Mouse (Mus musculus) CH12.LX (cell line): ENCODE results near the gene Dapk2. TPM values are rescaled to one million over a fixed set of nuclear protein-coding genes. Genes with fewer than 3 reads are reported as not detected.
A peak's percentile ranks its signal among the peaks of the same experiment; 100 is the strongest.

ENCODE experiments used
- DNase-seq: peaks from one replicate; pipeline ENCODE4 v3.0.0-alpha.2; 2013; ENCODE audit errors: extremely low read depth
- H3K27ac ChIP-seq: 2 replicates; pipeline ENCODE4 v1.5.1; 2012; ENCODE audit warnings: low read depth, mild to moderate bottlenecking, control low read depth, moderate library complexity; ENCODE audit not compliant: insufficient read depth
- H3K27me3 ChIP-seq: replicated peaks from 2 replicates; pipeline ENCODE3; 2012; ENCODE audit warnings: inconsistent platforms
- H3K36me3 ChIP-seq, 2 experiments: replicated peaks in 1 of 2; 2 replicates each; pipeline versions ENCODE3 to v1.6.1; 2012; ENCODE audit warnings: inconsistent platforms in 1 of 2, low read length in 1 of 2, mild to moderate bottlenecking in 1 of 2, mixed read lengths in 1 of 2, moderate library complexity in 1 of 2; ENCODE audit not compliant: control insufficient read depth in 1 of 2, insufficient read depth in 1 of 2
- H3K4me1 ChIP-seq, 2 experiments: 2 replicates each; pipeline ENCODE4 v1.6.1; 2012; ENCODE audit warnings: inconsistent platforms in 1 of 2, moderate library complexity in 1 of 2; ENCODE audit not compliant: insufficient read depth in 2 of 2, control insufficient read depth in 1 of 2
- H3K4me2 ChIP-seq: 2 replicates; pipeline ENCODE4 v1.6.1; 2012; ENCODE audit warnings: low read depth, mild to moderate bottlenecking, control low read depth; ENCODE audit not compliant: poor library complexity, insufficient read depth, severe bottlenecking
- H3K4me3 ChIP-seq, 3 experiments: fragments of 150-350 bp in 1 of 3; sonication (generic) in 1 of 3; replicated peaks in 1 of 3; 2 replicates each; pipeline versions ENCODE3 to v1.5.1; 2011 to 2012; ENCODE audit warnings: low read depth in 2 of 3, low read length in 2 of 3, mild to moderate bottlenecking in 2 of 3, moderate library complexity in 2 of 3, control low read depth in 1 of 3, improper control_type of control experiment in 1 of 3, inconsistent platforms in 1 of 3, mixed read lengths in 1 of 3; ENCODE audit not compliant: poor library complexity in 1 of 3
- H3K79me2 ChIP-seq: replicated peaks from 2 replicates; pipeline ENCODE4 v1.6.1; 2012; ENCODE audit warnings: mild to moderate bottlenecking, moderate library complexity; ENCODE audit not compliant: control insufficient read depth, poor library complexity, insufficient read depth, severe bottlenecking; ENCODE audit errors: extremely low read depth
- H3K9ac ChIP-seq: 2 replicates; pipeline ENCODE4 v1.6.1; 2012; ENCODE audit warnings: low read depth, mild to moderate bottlenecking, control low read depth, moderate library complexity; ENCODE audit not compliant: insufficient read depth
- H3K9me3 ChIP-seq: replicated peaks from 2 replicates; pipeline ENCODE3; 2012; ENCODE audit warnings: low read length, inconsistent platforms, mixed read lengths
- BHLHE40 ChIP-seq: IDR thresholded peaks from 2 replicates; pipeline ENCODE4 v1.6.1; 2011; ENCODE audit warnings: mild to moderate bottlenecking, low read depth, low read length, improper control_type of control experiment
- CHD1 ChIP-seq: IDR thresholded peaks from 2 replicates; pipeline ENCODE4 v1.6.1; 2012; ENCODE audit warnings: low read depth, low read length, improper control_type of control experiment, inconsistent platforms
- ELF1 ChIP-seq: IDR thresholded peaks from 2 replicates; pipeline ENCODE4 v1.6.1; 2014; ENCODE audit warnings: low read depth, mild to moderate bottlenecking, inconsistent platforms, low read length, improper control_type of control experiment
- EP300 ChIP-seq: IDR thresholded peaks from 2 replicates; pipeline ENCODE4 v1.6.1; 2011; ENCODE audit warnings: low read length, improper control_type of control experiment
- GABPA ChIP-seq: IDR thresholded peaks from 2 replicates; pipeline ENCODE4 v1.6.1; 2012; ENCODE audit warnings: low read depth, low read length, improper control_type of control experiment, inconsistent platforms; ENCODE audit not compliant: insufficient replicate concordance
- HCFC1 ChIP-seq: IDR thresholded peaks from 2 replicates; pipeline ENCODE4 v1.6.1; 2012; ENCODE audit warnings: low read depth, mild to moderate bottlenecking, inconsistent platforms, low read length, improper control_type of control experiment
- IRF4 ChIP-seq: IDR thresholded peaks from 2 replicates; pipeline ENCODE4 v1.6.1; 2014; ENCODE audit warnings: low read depth, mild to moderate bottlenecking, inconsistent platforms, low read length, improper control_type of control experiment
- JUND ChIP-seq: conservative IDR thresholded peaks from 2 replicates; pipeline ENCODE4 v1.6.1; 2011; ENCODE audit warnings: low read depth, low read length, improper control_type of control experiment
- MAFK ChIP-seq: IDR thresholded peaks from 2 replicates; pipeline ENCODE4 v1.6.1; 2011; ENCODE audit warnings: low read length, improper control_type of control experiment; ENCODE audit not compliant: insufficient replicate concordance
- MAX ChIP-seq: IDR thresholded peaks from 2 replicates; pipeline ENCODE4 v1.6.1; 2011; ENCODE audit warnings: low read length, improper control_type of control experiment
- MAZ ChIP-seq: IDR thresholded peaks from 2 replicates; pipeline ENCODE4 v1.6.1; 2012; ENCODE audit warnings: low read depth, mild to moderate bottlenecking, inconsistent platforms, low read length, improper control_type of control experiment, moderate library complexity
- MEF2A ChIP-seq: IDR thresholded peaks from 2 replicates; pipeline ENCODE4 v1.6.1; 2014; ENCODE audit warnings: low read depth, mild to moderate bottlenecking, inconsistent platforms, low read length, improper control_type of control experiment, borderline replicate concordance
- MYC ChIP-seq: IDR thresholded peaks from 2 replicates; pipeline ENCODE4 v1.6.1; 2011; ENCODE audit warnings: low read depth, mild to moderate bottlenecking, improper control_type of control experiment, low read length
- NELFE ChIP-seq: IDR thresholded peaks from 2 replicates; pipeline ENCODE4 v1.6.1; 2011; ENCODE audit warnings: low read depth, low read length, improper control_type of control experiment
- PAX5 ChIP-seq: IDR thresholded peaks from 2 replicates; pipeline ENCODE4 v1.6.1; 2012; ENCODE audit warnings: low read length, inconsistent platforms, mixed read lengths
- POLR2A ChIP-seq: IDR thresholded peaks from 2 replicates; pipeline ENCODE4 v1.6.1; 2011; ENCODE audit warnings: low read depth, mild to moderate bottlenecking, improper control_type of control experiment, low read length
- POLR2AphosphoS2 ChIP-seq: IDR thresholded peaks from 2 replicates; pipeline ENCODE4 v1.6.1; 2011; ENCODE audit warnings: low read depth, low read length, improper control_type of control experiment
- RAD21 ChIP-seq: IDR thresholded peaks from 2 replicates; pipeline ENCODE4 v1.6.1; 2011; ENCODE audit warnings: low read depth, mild to moderate bottlenecking, low read length, improper control_type of control experiment, moderate library complexity
- RCOR1 ChIP-seq: conservative IDR thresholded peaks from 2 replicates; pipeline ENCODE4 v1.6.1; 2012; ENCODE audit warnings: low read depth, mild to moderate bottlenecking, inconsistent platforms, low read length, improper control_type of control experiment
- TCF12 ChIP-seq: IDR thresholded peaks from 2 replicates; pipeline ENCODE4 v1.6.1; 2014; ENCODE audit warnings: low read depth, mild to moderate bottlenecking, inconsistent platforms, low read length, improper control_type of control experiment
- UBTF ChIP-seq: IDR thresholded peaks from 2 replicates; pipeline ENCODE4 v1.6.1; 2012; ENCODE audit warnings: low read depth, mild to moderate bottlenecking, inconsistent platforms, low read length, improper control_type of control experiment, moderate library complexity
- USF2 ChIP-seq: conservative IDR thresholded peaks from 2 replicates; pipeline ENCODE4 v1.6.1; 2011; ENCODE audit warnings: low read depth, low read length, improper control_type of control experiment
- ZC3H11A ChIP-seq: IDR thresholded peaks from 2 replicates; pipeline ENCODE4 v1.6.1; 2012; ENCODE audit warnings: low read depth, mild to moderate bottlenecking, inconsistent platforms, low read length, improper control_type of control experiment
- ZMIZ1 ChIP-seq: IDR thresholded peaks from 2 replicates; pipeline ENCODE4 v1.6.1; 2012; ENCODE audit warnings: low read depth, mild to moderate bottlenecking, inconsistent platforms, low read length, improper control_type of control experiment
- dilution Hi-C: fragments of 300-500 bp; cut with MboI; formaldehyde crosslinking; loops from 2 replicates; pipeline ENCODE4 v1.14.3; 2020; ENCODE audit warnings: low sequenced_read_pairs; ENCODE audit not compliant: extremely low pct_unique_long_range_greater_than_20kb, extremely low pct_ligation_motif_present
- in situ Hi-C: fragments of 300-500 bp; cut with MboI; formaldehyde crosslinking; loops from 3 replicates; pipeline ENCODE4 v1.14.3; 2019; ENCODE audit warnings: low sequenced_read_pairs, low pct_ligation_motif_present, low pct_unique_long_range_greater_than_20kb, mixed read lengths
- polyA plus RNA-seq: library from polyadenylated mRNA; unstranded; fragments of >175 nt; gene quantifications from 2 replicates; pipeline ENCODE4 v1.2.1, GENCODE M21; 2012; ENCODE audit warnings: low read depth; ENCODE audit not compliant: insufficient read length
- total RNA-seq, 2 experiments: library from RNA; depleted of rRNA; stranded (reverse); fragments of 300-350 nt in 1 of 2; fragments of >200 nt in 1 of 2; gene quantifications; 2 replicates each; pipeline ENCODE4 v1.2.3; 2012 to 2014

Dapk2 gene
- total and polyA plus RNA-seq, 3 experiments: 25.2 to 60.3 (median 39.0) TPM

DNA sequence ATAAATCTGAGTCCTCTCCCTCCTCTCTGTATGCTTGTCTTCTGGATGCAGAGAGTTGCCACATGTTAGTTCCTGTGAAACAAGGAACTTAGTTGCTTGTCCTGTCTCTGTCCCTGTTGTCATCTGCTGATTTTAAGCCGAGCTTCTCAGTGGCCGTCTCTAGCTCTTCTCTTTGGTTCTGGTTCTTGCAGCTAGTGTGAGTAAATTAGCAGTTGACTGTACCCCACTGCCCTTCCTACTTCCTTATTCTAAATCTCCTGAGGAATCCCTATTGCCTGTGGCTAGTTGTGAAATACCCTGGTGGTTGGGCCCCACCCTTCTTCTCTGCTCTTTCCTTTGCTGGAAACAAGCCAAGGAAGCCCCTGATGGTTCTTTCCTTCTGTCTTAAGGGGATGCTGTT lies 26.6 kb upstream of the Dapk2 start:
- TF ChIP-seq RCOR1 (no peak), MEF2A (no peak), GABPA (no peak), NELFE (no peak), HCFC1 (no peak), ZC3H11A (no peak), USF2 (no peak), MAX (no peak), RAD21 (no peak), ZMIZ1 (no peak), POLR2AphosphoS2 (no peak), MAFK (no peak), MYC (no peak), JUND (no peak), MAZ (no peak), EP300 (peak; percentile 45; the same call in 1 of the 2 replicates), BHLHE40 (no peak), CHD1 (no peak), POLR2A (no peak), ELF1 (peak; percentile 28; the same call in 1 of the 2 replicates), UBTF (no peak), PAX5 (no peak), IRF4 (peak; percentile 38; the same call in 1 of the 2 replicates), TCF12 (no peak)
- Histone ChIP-seq H3K79me2 (peaks cover 40% of the 10 kb centered on the region), H3K36me3 (peaks cover 31 to 65% of the 10 kb centered on the region in 2 experiments), H3K4me3 (no peak overlapping the region), H3K27ac (no peak overlapping the region), H3K4me2 (no peak overlapping the region), H3K4me1 (peaks cover 10 to 65% of the 10 kb centered on the region in 2 experiments), H3K27me3 (no peaks in the 10 kb centered on the region), H3K9me3 (no peaks in the 10 kb centered on the region), H3K9ac (no peak overlapping the region)
- in situ Hi-C loops (loop anchor here (25.0 kb wide), 2 partner anchors 381 to 656 kb away; partner anchors contain the start of genes Aph1b, Fbxl22 and Gm10647), dilution Hi-C loops (no loop called here)
- peak; percentile 64 for DNase-seq
